Mouse (Mus musculus) heart, adult 2 months (tissue): Measurements from ENCODE around the gene Fam89a. TPM values are rescaled to one million over a fixed set of nuclear protein-coding genes. Genes with fewer than 3 reads are reported as not detected.
A peak's percentile ranks its signal among the peaks of the same experiment; 100 is the strongest.

ENCODE experiments used
- DNase-seq, 2 experiments: peaks; one replicate each; pipeline ENCODE4 v3.0.0; 2021
- H3K27ac ChIP-seq: fragments of 200-600 bp; 2 replicates; pipeline ENCODE4 v1.8.1; 2022
- H3K27me3 ChIP-seq: fragments of 200-500 bp; 2 replicates; pipeline ENCODE4 v1.6.1; 2012; ENCODE audit warnings: mild to moderate bottlenecking, low read length, inconsistent platforms, mixed read lengths; ENCODE audit not compliant: control insufficient read depth, insufficient read depth
- H3K36me3 ChIP-seq: fragments of 200-500 bp; 2 replicates; pipeline ENCODE4 v1.6.1; 2012; ENCODE audit warnings: low read length, inconsistent platforms; ENCODE audit not compliant: control insufficient read depth, insufficient read depth
- H3K4me1 ChIP-seq: fragments of 200-500 bp; 2 replicates; pipeline ENCODE4 v1.6.1; 2011; ENCODE audit warnings: low read length; ENCODE audit not compliant: control insufficient read depth, insufficient read depth
- H3K4me3 ChIP-seq: fragments of 200-600 bp; 2 replicates; pipeline ENCODE4 v1.8.1; 2022
- H3K79me2 ChIP-seq: fragments of 200-500 bp; replicated peaks from 2 replicates; pipeline ENCODE4 v1.6.1; 2012; ENCODE audit warnings: mild to moderate bottlenecking, inconsistent platforms, low read length, moderate library complexity, mixed read lengths; ENCODE audit not compliant: control insufficient read depth, insufficient read depth
- H3K9ac ChIP-seq: fragments of 200-500 bp; 2 replicates; pipeline ENCODE4 v1.6.1; 2012; ENCODE audit warnings: low read depth, mild to moderate bottlenecking, control low read depth, inconsistent platforms, low read length, mixed read lengths
- CTCF ChIP-seq: fragments of 200-600 bp; IDR thresholded peaks from 2 replicates; pipeline ENCODE4 v1.8.1; 2022; ENCODE audit warnings: antibody characterized with exemption, mild to moderate bottlenecking, moderate library complexity
- EP300 ChIP-seq: fragments of 200-500 bp; IDR thresholded peaks from 2 replicates; pipeline ENCODE4 v1.6.1; 2011; ENCODE audit warnings: low read depth, low read length, control low read depth; ENCODE audit not compliant: insufficient read depth
- POLR2A ChIP-seq: fragments of 200-500 bp; IDR thresholded peaks from 2 replicates; pipeline ENCODE4 v1.6.1; 2011; ENCODE audit warnings: mild to moderate bottlenecking, low read depth, low read length, control low read depth; ENCODE audit not compliant: insufficient read depth
- WGBS: fragments of 180-500 bp; shearing (Covaris S2); methylation state at CpG from one replicate; pipeline ENCODE4 v1.1.7; 2018; 5-methylcytosine and 5-hydroxymethylcytosine counted together
- intact Hi-C: fragments of 180-260 bp; cut with DNase I; formaldehyde crosslinking; loops from one replicate; pipeline ENCODE4 v1.15.1; 2025
- polyA plus RNA-seq: library from polyadenylated mRNA; depleted of rRNA; stranded (reverse); fragments of >200 nt; gene quantifications from 2 replicates; pipeline ENCODE4 v1.2.3, GENCODE M21; 2012
- total RNA-seq, 2 experiments: library from RNA; stranded (reverse); gene quantifications; 2 replicates each; pipeline ENCODE4 v1.2.3; 2021

The Fam89a gene
- total and polyA plus RNA-seq, 3 experiments: 1.6 to 2.1 (median 1.8) TPM

DNA sequence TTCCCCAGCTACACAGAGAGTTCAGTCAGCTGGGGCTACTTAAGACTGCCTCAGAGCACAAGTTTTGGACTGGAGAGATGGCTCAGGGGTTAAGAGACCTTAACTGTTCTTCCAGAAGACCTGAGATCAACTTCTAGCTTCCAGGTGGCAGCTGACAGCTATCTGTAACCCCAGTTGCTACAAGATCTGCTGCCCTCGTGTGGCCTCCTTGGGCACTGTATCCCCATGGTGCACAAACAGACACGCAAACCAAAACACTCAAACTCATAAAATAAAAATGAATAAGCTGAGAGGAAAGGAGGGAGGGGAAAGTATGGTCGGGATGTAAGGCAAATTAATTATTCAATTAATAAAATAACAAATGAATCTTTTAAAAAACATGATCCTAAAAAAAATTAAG is 6.9 kb upstream of the Fam89a start:
- 29% methylated on average over 3 of the region's 3 CpGs for WGBS
- DNase-seq: no peak
- TF ChIP-seq EP300: no peak
- peak; percentile 69 for TF ChIP-seq CTCF
- H3K36me3 ChIP-seq: no peaks in the 10 kb centered on the region
- no peaks in the 10 kb centered on the region for H3K27me3 ChIP-seq
- H3K4me1 ChIP-seq: no peaks in the 10 kb centered on the region
- no peak overlapping the region for H3K9ac ChIP-seq
- intact Hi-C loops: no loop called here
- H3K4me3 ChIP-seq: no peak overlapping the region
- H3K79me2 ChIP-seq: no peaks in the 10 kb centered on the region
- no peak overlapping the region for H3K27ac ChIP-seq

DNA sequence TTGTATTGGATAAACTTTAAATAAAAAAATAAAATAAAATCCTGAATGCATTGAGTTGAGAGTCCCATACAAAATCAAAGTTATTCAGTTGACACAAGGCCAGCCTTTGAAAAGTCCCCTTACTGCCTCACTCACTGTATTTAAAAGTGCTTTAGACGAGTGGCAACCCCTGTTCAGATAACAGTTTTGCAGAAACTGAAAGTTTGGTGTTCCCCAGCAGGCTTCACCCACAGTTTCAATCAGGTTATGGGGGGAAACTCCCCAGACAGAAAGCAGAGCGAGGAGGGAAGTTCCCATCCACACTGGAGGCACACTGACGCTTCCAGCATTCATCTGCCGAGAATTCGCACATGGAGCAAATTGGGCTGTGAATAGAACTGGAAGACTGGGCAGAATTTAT is 5.0 kb upstream of the Fam89a start:
- Histone ChIP-seq H3K27ac (no peak overlapping the region), H3K9ac (no peak overlapping the region), H3K79me2 (no peaks in the 10 kb centered on the region), H3K4me3 (no peak overlapping the region), H3K36me3 (no peaks in the 10 kb centered on the region), H3K27me3 (no peaks in the 10 kb centered on the region), H3K4me1 (no peaks in the 10 kb centered on the region; the same call in 1 of the 2 replicates)
- TF ChIP-seq POLR2A: no peak
- no peak for TF ChIP-seq EP300
- TF ChIP-seq CTCF: no peak
- DNase-seq: no peak
- 65% methylated on average over 5 of the region's 5 CpGs for WGBS
- intact Hi-C loops: no loop called here

DNA sequence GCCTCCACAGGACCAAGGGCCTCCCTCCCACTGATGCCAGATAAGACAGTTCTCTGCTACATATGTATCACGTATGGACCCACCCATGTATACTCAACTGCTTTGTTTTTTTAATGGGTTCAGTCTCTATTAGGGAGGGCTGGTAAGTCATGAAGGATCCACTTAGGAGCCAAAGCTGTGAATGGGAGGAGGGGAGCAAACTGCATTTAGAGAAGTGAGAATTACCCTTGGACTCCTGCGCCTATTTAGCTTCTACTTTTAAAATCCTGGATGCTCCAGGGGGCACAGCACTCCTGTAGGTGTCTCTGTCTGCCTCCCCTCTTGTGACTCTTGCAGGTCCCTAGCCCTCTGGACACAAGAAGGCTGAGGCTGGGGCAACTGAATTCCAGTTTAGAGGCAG is 4.5 kb upstream of the Fam89a start:
- H3K36me3 ChIP-seq: no peaks in the 10 kb centered on the region
- no peaks in the 10 kb centered on the region; the same call in 1 of the 2 replicates for H3K4me1 ChIP-seq
- DNase-seq: no peak
- H3K79me2 ChIP-seq: no peaks in the 10 kb centered on the region
- TF ChIP-seq EP300: no peak
- no peak for TF ChIP-seq POLR2A
- no peak for TF ChIP-seq CTCF
- H3K9ac ChIP-seq: no peak overlapping the region
- H3K27ac ChIP-seq: no peak overlapping the region
- no peak overlapping the region for H3K4me3 ChIP-seq
- WGBS: 44% methylated on average over 2 of the region's 2 CpGs
- H3K27me3 ChIP-seq: no peaks in the 10 kb centered on the region; the same call in 1 of the 2 replicates
- intact Hi-C loops: no loop called here

DNA sequence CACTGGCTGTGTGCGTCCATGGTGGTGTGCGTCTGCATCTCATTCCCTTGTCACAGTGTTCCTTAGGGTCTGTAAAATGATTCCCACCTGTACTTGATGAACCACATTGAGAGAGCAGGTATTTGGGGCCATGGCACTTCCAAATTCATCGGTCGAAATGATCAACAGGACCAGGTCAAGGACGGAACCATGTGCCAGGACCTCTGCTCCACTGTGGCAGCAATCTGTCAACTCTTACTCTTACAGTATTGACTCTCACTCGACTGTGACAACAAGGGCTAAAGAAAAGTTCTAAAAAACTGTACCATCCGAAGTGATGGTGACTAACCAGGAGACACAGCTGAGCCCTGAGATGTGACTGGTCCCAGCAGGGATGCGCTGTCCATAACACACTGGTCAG is 3.8 kb upstream of the Fam89a start:
- no peaks in the 10 kb centered on the region; the same call in 1 of the 2 replicates for H3K27me3 ChIP-seq
- H3K27ac ChIP-seq: no peak overlapping the region
- 83% methylated on average over 8 of the region's 8 CpGs for WGBS
- no peak overlapping the region for H3K9ac ChIP-seq
- no peak overlapping the region for H3K4me3 ChIP-seq
- no peak for DNase-seq
- no peaks in the 10 kb centered on the region for H3K36me3 ChIP-seq
- intact Hi-C loops: no loop called here
- no peaks in the 10 kb centered on the region; the same call in 1 of the 2 replicates for H3K4me1 ChIP-seq
- H3K79me2 ChIP-seq: no peaks in the 10 kb centered on the region
- TF ChIP-seq CTCF (no peak), POLR2A (no peak), EP300 (no peak)

DNA sequence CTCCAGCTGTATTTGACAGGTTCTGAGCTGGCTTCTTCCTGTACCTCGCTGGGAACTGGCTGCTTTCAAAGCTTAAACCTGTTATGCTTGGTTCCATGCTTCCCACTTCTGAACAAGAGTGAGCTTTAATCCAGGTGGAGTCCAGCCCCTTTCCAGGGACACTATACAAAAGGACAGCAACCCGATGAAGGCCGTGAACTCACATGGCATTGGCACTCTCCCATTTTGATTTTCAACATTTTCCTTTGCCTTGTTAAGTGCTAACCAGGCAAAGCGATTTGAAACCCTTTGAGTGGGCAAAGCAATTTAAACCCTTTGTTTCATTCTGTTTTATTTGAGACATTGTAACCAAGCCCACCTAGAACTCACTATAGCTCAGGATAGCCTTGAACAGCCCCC is 3.2 kb upstream of the Fam89a start:
- Histone ChIP-seq H3K79me2 (no peaks in the 10 kb centered on the region), H3K9ac (no peak overlapping the region), H3K36me3 (no peaks in the 10 kb centered on the region), H3K27me3 (no peaks in the 10 kb centered on the region; the same call in 1 of the 2 replicates), H3K4me1 (no peaks in the 10 kb centered on the region; the same call in 1 of the 2 replicates), H3K27ac (no peak overlapping the region), H3K4me3 (no peak overlapping the region)
- no peak for DNase-seq
- TF ChIP-seq CTCF (no peak), POLR2A (no peak), EP300 (no peak)
- 60% methylated on average over 4 of the region's 4 CpGs for WGBS
- intact Hi-C loops: no loop called here

DNA sequence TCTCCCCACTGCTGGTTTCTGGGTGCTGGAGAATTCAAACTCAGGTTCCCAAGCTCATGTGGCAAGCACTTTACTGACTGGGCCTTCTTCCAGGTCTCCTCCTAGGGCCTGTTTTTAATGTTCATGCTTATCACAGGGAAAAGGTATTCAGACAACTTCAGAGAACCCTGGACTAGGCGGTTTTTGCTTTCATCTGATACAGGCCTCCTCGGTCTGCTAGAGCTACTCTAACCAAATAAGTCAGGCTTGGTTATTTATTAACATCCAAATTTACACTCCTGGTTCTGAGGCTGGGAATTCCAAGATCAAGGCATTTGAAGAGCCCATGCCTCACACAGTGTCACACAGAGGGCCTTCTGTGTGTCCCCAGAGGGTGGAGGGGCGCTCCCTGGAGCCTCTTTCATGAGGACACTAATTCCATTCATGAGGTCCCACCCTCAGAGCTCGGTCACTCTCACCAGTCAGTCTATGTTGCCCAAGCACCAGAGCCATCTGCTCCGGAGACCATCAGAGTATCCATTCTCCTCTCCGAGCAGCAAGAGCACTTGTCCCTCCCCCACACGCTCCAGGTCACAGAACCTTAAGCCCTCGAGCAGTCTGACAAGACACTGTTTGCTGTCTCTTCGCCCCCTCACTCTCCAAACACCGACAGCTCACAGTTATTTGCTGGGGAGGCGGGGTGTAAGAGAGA is 2.6 kb upstream of the Fam89a start:
- Histone ChIP-seq H3K27me3 (peaks cover 2% of the 10 kb centered on the region; the same call in 1 of the 2 replicates), H3K27ac (no peak overlapping the region), H3K36me3 (no peaks in the 10 kb centered on the region), H3K79me2 (no peaks in the 10 kb centered on the region), H3K9ac (no peak overlapping the region), H3K4me3 (no peak overlapping the region), H3K4me1 (no peaks in the 10 kb centered on the region; the same call in 1 of the 2 replicates)
- no peak for TF ChIP-seq CTCF
- TF ChIP-seq EP300: no peak
- no peak for DNase-seq
- 41% methylated on average over 11 of the region's 11 CpGs for WGBS
- intact Hi-C loops: no loop called here
